Mouse (Mus musculus): ENCODE data around the gene Emc7. TPM values are rescaled to one million over a fixed set of nuclear protein-coding genes. Genes with fewer than 3 reads are reported as not detected.

The Emc7 gene
- polyA plus RNA-seq, 1 experiment = 19.8 TPM

DNA sequence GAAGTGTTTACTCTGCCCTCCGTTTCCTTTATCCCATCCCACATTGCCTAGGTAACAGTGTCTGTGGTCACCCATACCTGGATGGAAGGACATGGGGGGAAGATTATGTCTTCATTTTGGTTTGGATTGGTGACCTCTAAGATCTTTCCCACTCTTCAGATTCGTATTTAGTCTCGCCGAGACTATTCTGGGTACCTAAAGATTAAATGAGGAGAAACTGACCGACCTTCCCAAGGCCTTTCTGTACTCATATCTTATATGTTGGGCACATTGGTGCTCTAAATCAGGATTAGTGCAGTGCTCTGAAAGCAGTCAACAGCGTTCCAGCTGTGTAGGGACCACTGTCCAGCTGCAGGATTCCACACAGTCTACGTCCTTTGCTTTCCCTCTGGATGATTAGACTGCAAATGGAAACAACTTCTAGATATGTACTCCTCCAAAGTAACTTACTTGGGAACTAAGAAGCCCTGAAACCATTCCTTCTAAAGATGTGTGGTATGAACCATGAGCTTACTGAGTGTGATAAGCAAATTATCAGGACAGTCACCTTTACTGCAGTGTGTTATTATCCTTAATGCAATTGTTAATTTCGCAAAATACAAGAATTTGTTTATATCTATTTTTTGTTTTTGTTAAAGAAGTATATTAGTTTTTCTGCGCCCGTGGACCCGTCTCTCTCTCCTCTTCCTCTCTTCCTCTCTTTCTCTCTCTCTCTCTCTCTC is 38.9 kb downstream of the Emc7 start:
- H3ac ChIP-seq (ENCODE audit: control insufficient read depth, insufficient read length) = peak overlapping the region; percentile 96
- peak overlapping the region; percentile 33 for H3K4me3 ChIP-seq
- peaks cover 3% of the 10 kb centered on the region for H3K79me2 ChIP-seq (ENCODE audit: control insufficient read depth, insufficient read depth)
- peak overlapping the region; percentile 100 for H3K4me2 ChIP-seq (ENCODE audit: low read depth)
- no peaks in the 10 kb centered on the region for H3K27me3 ChIP-seq (ENCODE audit: control insufficient read depth, insufficient read depth, insufficient read length)
- H3K36me3 ChIP-seq (ENCODE audit: control insufficient read depth, insufficient read depth) = no peaks in the 10 kb centered on the region
- TF ChIP-seq REST (IDR thresholded peaks at IDR 0.05; ENCODE audit: insufficient read depth, insufficient read length) (no peak), MYOD1 (IDR thresholded peaks at IDR 0.05; ENCODE audit: control insufficient read depth in 1 of 3, insufficient read length in 2 of 3, low read depth in 2 of 3) (no peak), E2F4 (IDR thresholded peaks at IDR 0.05; ENCODE audit: insufficient read depth) (no peak)

DNA sequence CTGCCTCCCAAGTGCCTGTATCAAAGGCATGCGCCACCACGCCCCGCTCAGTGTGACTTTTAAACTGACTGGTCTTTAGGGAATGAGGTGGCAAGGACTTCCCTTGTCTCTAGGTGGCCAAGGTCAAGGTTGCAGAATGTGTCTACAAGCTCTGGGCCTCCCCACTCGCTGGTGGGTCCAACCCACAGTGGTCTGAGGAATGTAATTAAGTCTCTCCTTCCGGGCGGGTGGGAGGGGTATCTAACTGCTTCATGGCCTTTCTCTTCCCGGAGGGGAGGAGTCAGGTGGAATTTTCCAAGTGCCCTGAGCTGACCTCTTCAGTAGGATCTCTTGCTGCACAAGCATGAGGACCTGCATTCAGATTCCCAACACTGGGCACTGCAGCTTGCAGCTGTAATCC is 43.1 kb downstream of the Emc7 start:
- Histone ChIP-seq H3K4me3 (no peak overlapping the region), H3K27me3 (ENCODE audit: control insufficient read depth, insufficient read depth, insufficient read length) (no peaks in the 10 kb centered on the region), H3ac (ENCODE audit: control insufficient read depth, insufficient read length) (no peak overlapping the region), H3K4me2 (ENCODE audit: low read depth) (no peak overlapping the region), H3K79me2 (ENCODE audit: control insufficient read depth, insufficient read depth) (peaks cover 3% of the 10 kb centered on the region), H3K36me3 (ENCODE audit: control insufficient read depth, insufficient read depth) (no peaks in the 10 kb centered on the region)
- TF ChIP-seq SRF (IDR thresholded peaks at IDR 0.05; ENCODE audit: control insufficient read depth, insufficient read length, low read depth) (no peak), MYOG (IDR thresholded peaks at IDR 0.05; ENCODE audit: control insufficient read depth in 1 of 3, insufficient read depth in 1 of 3, insufficient read length in 2 of 3, low read depth in 2 of 3) (no peak), REST (IDR thresholded peaks at IDR 0.05; ENCODE audit: insufficient read depth, insufficient read length) (no peak)

DNA sequence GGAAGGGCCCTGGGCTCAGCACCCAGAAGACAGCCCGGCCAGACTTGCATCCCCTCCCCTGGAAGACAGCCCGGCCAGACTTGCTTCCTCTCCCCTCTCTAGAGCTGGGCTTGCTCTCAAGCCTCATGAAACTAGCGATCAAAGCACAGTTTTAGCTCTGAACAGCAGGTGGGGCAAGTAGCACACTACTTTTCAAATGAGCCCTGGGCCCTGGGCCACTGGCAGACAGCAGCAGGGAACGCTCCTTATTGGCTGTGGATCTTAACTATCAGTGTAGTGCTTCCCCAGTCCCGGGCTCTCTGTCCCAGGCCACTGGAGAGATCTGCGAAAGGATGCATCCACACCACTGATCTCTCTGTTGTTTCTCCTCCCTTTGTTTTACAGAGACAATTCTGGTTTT is 46.4 kb downstream of the Emc7 start:
- no peaks in the 10 kb centered on the region for H3K27me3 ChIP-seq (ENCODE audit: control insufficient read depth, insufficient read depth, insufficient read length)
- TF ChIP-seq TCF3 (IDR thresholded peaks at IDR 0.05; ENCODE audit: insufficient read length, low read depth) (no peak), REST (IDR thresholded peaks at IDR 0.05; ENCODE audit: insufficient read depth, insufficient read length) (no peak), POLR2AphosphoS2 (IDR thresholded peaks at IDR 0.05; ENCODE audit: insufficient read length, low read depth) (no peak), CEBPB (IDR thresholded peaks at IDR 0.05; ENCODE audit: insufficient read depth, poor library complexity, severe bottlenecking) (no peak), MYOD1 (IDR thresholded peaks at IDR 0.05; ENCODE audit: control insufficient read depth in 1 of 3, insufficient read length in 2 of 3, low read depth in 2 of 3) (no peak), TCF12 (IDR thresholded peaks at IDR 0.05; ENCODE audit: insufficient read depth, poor library complexity, severe bottlenecking) (no peak), POLR2A (IDR thresholded peaks at IDR 0.05; ENCODE audit: insufficient read length, low read depth) (no peak)
- no peaks in the 10 kb centered on the region for H3K36me3 ChIP-seq (ENCODE audit: control insufficient read depth, insufficient read depth)
- no peak overlapping the region for H3K4me2 ChIP-seq (ENCODE audit: low read depth)
- H3K79me2 ChIP-seq (ENCODE audit: control insufficient read depth, insufficient read depth) = no peaks in the 10 kb centered on the region
- H3ac ChIP-seq (ENCODE audit: control insufficient read depth, insufficient read length) = no peak overlapping the region
- H3K4me3 ChIP-seq = no peak overlapping the region

DNA sequence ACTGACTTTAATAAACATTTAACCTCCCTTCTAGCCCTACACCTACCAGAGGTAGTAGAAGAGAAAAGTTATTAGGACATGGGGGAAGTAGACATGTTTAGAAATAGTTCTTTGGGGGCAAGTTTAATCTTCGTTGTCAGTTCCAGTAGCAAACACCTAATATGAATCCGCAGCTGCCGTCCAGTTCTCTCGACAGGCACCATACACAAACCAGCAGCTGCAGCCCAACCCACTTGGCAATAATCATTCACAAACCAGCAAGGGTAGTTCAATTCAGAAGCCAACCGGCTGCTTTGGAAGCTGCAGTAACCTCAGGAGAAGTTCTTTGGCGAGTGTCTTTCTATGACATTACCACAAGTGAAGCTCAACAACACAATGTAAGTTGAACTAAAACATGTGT is 49.2 kb downstream of the Emc7 start:
- H3K4me2 ChIP-seq (ENCODE audit: low read depth) = no peak overlapping the region
- no peak for TF ChIP-seq TCF12 (IDR thresholded peaks at IDR 0.05; ENCODE audit: insufficient read depth, poor library complexity, severe bottlenecking)
- no peak for TF ChIP-seq SRF (IDR thresholded peaks at IDR 0.05; ENCODE audit: control insufficient read depth, insufficient read length, low read depth)
- TF ChIP-seq POLR2A (IDR thresholded peaks at IDR 0.05; ENCODE audit: insufficient read length, low read depth) = no peak
- TF ChIP-seq TCF3 (IDR thresholded peaks at IDR 0.05; ENCODE audit: insufficient read length, low read depth) = no peak
- TF ChIP-seq REST (IDR thresholded peaks at IDR 0.05; ENCODE audit: insufficient read depth, insufficient read length) = no peak
- peak in 2 of 3 experiments; percentile 53 to 59 for TF ChIP-seq MYOD1 (IDR thresholded peaks at IDR 0.05; ENCODE audit: control insufficient read depth in 1 of 3, insufficient read length in 2 of 3, low read depth in 2 of 3)
- no peak for TF ChIP-seq POLR2AphosphoS2 (IDR thresholded peaks at IDR 0.05; ENCODE audit: insufficient read length, low read depth)
- no peak for TF ChIP-seq MAX (IDR thresholded peaks at IDR 0.05; ENCODE audit: low read depth)
- peak in 1 of 3 experiments; percentile 18 for TF ChIP-seq MYOG (IDR thresholded peaks at IDR 0.05; ENCODE audit: control insufficient read depth in 1 of 3, insufficient read depth in 1 of 3, insufficient read length in 2 of 3, low read depth in 2 of 3)
- TF ChIP-seq USF1 (IDR thresholded peaks at IDR 0.05; ENCODE audit: low read depth) = no peak
- no peak for TF ChIP-seq E2F4 (IDR thresholded peaks at IDR 0.05; ENCODE audit: insufficient read depth)
- no peaks in the 10 kb centered on the region for H3K79me2 ChIP-seq (ENCODE audit: control insufficient read depth, insufficient read depth)
- H3ac ChIP-seq (ENCODE audit: control insufficient read depth, insufficient read length) = no peak overlapping the region
- H3K36me3 ChIP-seq (ENCODE audit: control insufficient read depth, insufficient read depth) = no peaks in the 10 kb centered on the region
- H3K27me3 ChIP-seq (ENCODE audit: control insufficient read depth, insufficient read depth, insufficient read length) = no peaks in the 10 kb centered on the region
- no peak overlapping the region for H3K4me3 ChIP-seq

DNA sequence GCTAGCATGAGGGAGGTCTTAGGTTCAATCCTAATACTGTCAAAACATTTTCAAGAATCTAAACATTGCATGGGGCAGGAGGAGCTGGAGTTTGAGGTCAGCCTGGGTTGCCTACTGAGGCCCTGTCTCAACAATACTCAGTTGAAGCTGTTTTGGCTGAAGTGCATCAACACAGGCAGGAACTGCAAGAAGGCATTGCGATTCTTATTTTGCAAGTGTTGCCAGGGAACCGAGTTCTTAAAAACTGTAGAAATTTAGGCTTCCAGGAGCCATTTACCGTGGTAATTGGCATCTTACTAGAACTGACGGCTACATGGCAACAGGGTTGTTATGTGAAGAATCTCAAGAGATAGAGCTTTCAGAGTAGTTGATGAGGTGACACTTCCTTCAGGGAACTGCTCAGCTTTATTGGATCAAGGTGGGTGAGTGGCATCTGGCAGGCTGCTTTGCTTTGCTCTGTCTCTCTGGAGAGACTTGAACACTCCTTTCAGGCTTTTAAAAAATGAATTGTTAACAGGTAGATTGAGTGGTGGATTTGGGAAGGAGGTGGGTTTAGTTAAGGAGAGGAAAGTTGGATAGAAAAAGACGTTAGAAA is 52.1 kb downstream of the Emc7 start:
- Histone ChIP-seq H3ac (ENCODE audit: control insufficient read depth, insufficient read length) (no peak overlapping the region), H3K4me3 (no peak overlapping the region), H3K36me3 (ENCODE audit: control insufficient read depth, insufficient read depth) (no peaks in the 10 kb centered on the region), H3K79me2 (ENCODE audit: control insufficient read depth, insufficient read depth) (no peaks in the 10 kb centered on the region), H3K4me2 (ENCODE audit: low read depth) (no peak overlapping the region), H3K27me3 (ENCODE audit: control insufficient read depth, insufficient read depth, insufficient read length) (no peaks in the 10 kb centered on the region)
- TF ChIP-seq USF1 (IDR thresholded peaks at IDR 0.05; ENCODE audit: low read depth) (no peak), POLR2AphosphoS2 (IDR thresholded peaks at IDR 0.05; ENCODE audit: insufficient read length, low read depth) (no peak), MYOG (IDR thresholded peaks at IDR 0.05; ENCODE audit: control insufficient read depth in 1 of 3, insufficient read depth in 1 of 3, insufficient read length in 2 of 3, low read depth in 2 of 3) (no peak), CEBPB (IDR thresholded peaks at IDR 0.05; ENCODE audit: insufficient read depth, poor library complexity, severe bottlenecking) (no peak)
